Mouse (Mus musculus) lung, postnatal 0 days (tissue): ENCODE data around the gene Srcin1.

Experiments used
- CTCF ChIP-seq: IDR thresholded peaks from 2 replicates; pipeline ENCODE4 v1.5.1; 2016; ENCODE audit warnings: antibody characterized with exemption, mild to moderate bottlenecking
- EP300 ChIP-seq: IDR thresholded peaks from 2 replicates; pipeline ENCODE4 v1.6.1; 2016; ENCODE audit warnings: antibody characterized with exemption, mild to moderate bottlenecking, control low read depth

- TF ChIP-seq EP300 (no peak), CTCF (no peak)
These were observed 52.1 kb downstream of the Srcin1 start for GRCm38 (mm10) chr11:97523827-97524261.
